Mouse (Mus musculus): ENCODE measurements around the gene Agbl4. TPM values are rescaled to one million over a fixed set of nuclear protein-coding genes. Genes with fewer than 3 reads are reported as not detected.

Agbl4 gene
- total and polyA plus RNA-seq, 3 experiments = not detected

DNA sequence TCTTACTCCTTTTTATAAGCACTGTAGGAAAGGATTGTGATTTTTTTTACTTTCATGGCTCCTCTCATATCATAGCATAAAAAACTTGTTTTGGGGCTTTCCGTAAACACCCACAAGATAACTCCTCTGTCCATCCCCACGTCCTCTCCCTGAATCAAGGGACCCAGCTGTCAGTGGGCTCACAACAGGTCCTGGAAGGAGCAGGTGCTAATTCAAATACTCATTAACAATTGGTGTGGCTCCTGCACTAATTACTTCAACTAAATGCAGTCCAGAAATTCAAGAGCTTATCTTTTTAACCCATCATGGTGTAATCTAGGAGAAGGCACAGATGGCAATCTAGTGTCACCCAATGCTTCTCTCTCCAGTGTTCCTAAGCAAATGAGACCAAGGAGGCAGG, 36.9 kb upstream of the Agbl4 start:
- TF ChIP-seq MAFK (IDR thresholded peaks at IDR 0.05; ENCODE audit: borderline replicate concordance, low read depth, low read length) (no peak), POLR2AphosphoS2 (IDR thresholded peaks at IDR 0.05; ENCODE audit: low read length) (no peak), KAT2A (conservative IDR thresholded peaks at IDR 0.05; ENCODE audit: low read depth, low read length) (no peak), CTCF (IDR thresholded peaks at IDR 0.05 in 2 of 3, conservative IDR thresholded peaks at IDR 0.05 in 1 of 3; ENCODE audit: control insufficient read depth in 1 of 3, insufficient read depth in 1 of 3, low read depth in 2 of 3, low read length in 3 of 3, poor library complexity in 1 of 3, severe bottlenecking in 1 of 3) (no peak), GABPA (IDR thresholded peaks at IDR 0.05; ENCODE audit: low read depth, low read length) (no peak), SIN3A (IDR thresholded peaks at IDR 0.05; ENCODE audit: low read length) (no peak), RCOR1 (IDR thresholded peaks at IDR 0.05; ENCODE audit: low read depth, low read length) (no peak), MYB (IDR thresholded peaks at IDR 0.05; ENCODE audit: low read depth, low read length) (no peak)
- DNase-seq (ENCODE audit: low read depth, low spot score) = no peak
- Histone ChIP-seq H3K79me2 (ENCODE audit: control insufficient read depth, insufficient read depth, low read length, poor library complexity) (no peaks in the 10 kb centered on the region), H3K36me3 (ENCODE audit: control insufficient read depth in 1 of 2, insufficient read depth in 2 of 2, low read length in 2 of 2) (no peaks in the 10 kb centered on the region), H3K4me3 (ENCODE audit: control insufficient read depth in 1 of 2, insufficient read depth in 1 of 2, low read depth in 2 of 2, low read length in 2 of 2) (no peak overlapping the region), H3K27ac (ENCODE audit: control insufficient read depth, low read depth, low read length) (no peak overlapping the region), H3K4me1 (ENCODE audit: control insufficient read depth in 1 of 2, insufficient read depth in 2 of 2, low read length in 2 of 2) (no peaks in the 10 kb centered on the region), H3K9ac (ENCODE audit: control insufficient read depth, low read depth, low read length, poor library complexity, severe bottlenecking) (no peak overlapping the region), H3K9me3 (replicated peaks; ENCODE audit: insufficient read depth, low read length) (no peaks in the 10 kb centered on the region), H3K27me3 (ENCODE audit: control insufficient read depth in 1 of 2, insufficient read depth in 2 of 2, low read length in 2 of 2) (no peaks in the 10 kb centered on the region)

DNA sequence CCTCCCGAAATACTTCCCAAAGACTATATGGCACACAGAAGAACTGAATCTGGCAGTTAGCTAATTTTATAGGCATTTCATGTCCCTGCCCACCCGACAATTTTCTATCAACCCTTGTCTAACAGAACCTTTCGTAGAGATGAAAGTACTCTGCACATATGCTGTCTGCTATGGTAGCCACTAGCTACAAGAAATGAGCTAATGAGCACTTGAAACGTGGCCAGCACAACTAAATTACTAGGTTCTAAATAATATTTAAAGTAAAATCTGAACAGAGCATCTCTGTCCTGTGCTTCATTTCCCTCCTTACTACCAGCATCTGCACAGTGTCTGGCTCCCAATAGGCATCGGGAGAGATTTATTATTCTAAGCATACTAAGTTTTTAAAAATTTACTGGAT, 1.2 kb upstream of the Agbl4 start:
- TF ChIP-seq TBP (IDR thresholded peaks at IDR 0.05; ENCODE audit: low read depth, low read length) (no peak), MAZ (IDR thresholded peaks at IDR 0.05; ENCODE audit: low read depth, low read length) (no peak), MAFK (IDR thresholded peaks at IDR 0.05; ENCODE audit: borderline replicate concordance, low read depth, low read length) (no peak), RCOR1 (IDR thresholded peaks at IDR 0.05; ENCODE audit: low read depth, low read length) (no peak), CHD1 (IDR thresholded peaks at IDR 0.05; ENCODE audit: low read depth, low read length) (no peak), ZMIZ1 (IDR thresholded peaks at IDR 0.05; ENCODE audit: low read depth, low read length) (no peak), BHLHE40 (IDR thresholded peaks at IDR 0.05; ENCODE audit: borderline replicate concordance, low read depth, low read length) (no peak), ETS1 (IDR thresholded peaks at IDR 0.05; ENCODE audit: low read depth, low read length) (no peak), UBTF (IDR thresholded peaks at IDR 0.05; ENCODE audit: borderline replicate concordance, insufficient read depth, low read depth, low read length) (no peak), ZKSCAN1 (IDR thresholded peaks at IDR 0.05; ENCODE audit: low read depth, low read length) (no peak), KAT2A (conservative IDR thresholded peaks at IDR 0.05; ENCODE audit: low read depth, low read length) (no peak), MEF2A (IDR thresholded peaks at IDR 0.05; ENCODE audit: extremely low read depth, insufficient replicate concordance, low read depth, low read length, poor library complexity, severe bottlenecking) (no peak)

More for the DNA sequence above, 1.2 kb upstream of the Agbl4 start:
- Histone ChIP-seq H3K36me3 (ENCODE audit: control insufficient read depth in 1 of 2, insufficient read depth in 2 of 2, low read length in 2 of 2) (no peaks in the 10 kb centered on the region), H3K27me3 (ENCODE audit: control insufficient read depth in 1 of 2, insufficient read depth in 2 of 2, low read length in 2 of 2) (no peaks in the 10 kb centered on the region), H3K4me1 (ENCODE audit: control insufficient read depth in 1 of 2, insufficient read depth in 2 of 2, low read length in 2 of 2) (no peaks in the 10 kb centered on the region), H3K4me3 (ENCODE audit: control insufficient read depth in 1 of 2, insufficient read depth in 1 of 2, low read depth in 2 of 2, low read length in 2 of 2) (no peak overlapping the region), H3K79me2 (ENCODE audit: control insufficient read depth, insufficient read depth, low read length, poor library complexity) (no peaks in the 10 kb centered on the region), H3K9ac (ENCODE audit: control insufficient read depth, low read depth, low read length, poor library complexity, severe bottlenecking) (no peak overlapping the region), H3K9me3 (replicated peaks; ENCODE audit: insufficient read depth, low read length) (no peaks in the 10 kb centered on the region), H3K27ac (ENCODE audit: control insufficient read depth, low read depth, low read length) (no peak overlapping the region)
- DNase-seq (ENCODE audit: low read depth, low spot score) = no peak
